Mouse (Mus musculus) ES-Bruce4 (cell line): ENCODE measurements at regions not wholly inside any gene's neighbourhood (a gene's known extent, or its start where the extent isn't known, plus 50 kb on each side); places are given as distances from the start of the nearest gene placed in this dataset.

Experiments
- EP300 ChIP-seq: IDR thresholded peaks from 2 replicates; pipeline ENCODE4 v1.6.1; 2011; ENCODE audit warnings: low read depth, low read length; ENCODE audit not compliant: insufficient read depth
- POLR2A ChIP-seq: IDR thresholded peaks from one replicate; pipeline ENCODE4 v1.8.1; 2011; ENCODE audit warnings: low read length; ENCODE audit not compliant: insufficient read depth

DNA sequence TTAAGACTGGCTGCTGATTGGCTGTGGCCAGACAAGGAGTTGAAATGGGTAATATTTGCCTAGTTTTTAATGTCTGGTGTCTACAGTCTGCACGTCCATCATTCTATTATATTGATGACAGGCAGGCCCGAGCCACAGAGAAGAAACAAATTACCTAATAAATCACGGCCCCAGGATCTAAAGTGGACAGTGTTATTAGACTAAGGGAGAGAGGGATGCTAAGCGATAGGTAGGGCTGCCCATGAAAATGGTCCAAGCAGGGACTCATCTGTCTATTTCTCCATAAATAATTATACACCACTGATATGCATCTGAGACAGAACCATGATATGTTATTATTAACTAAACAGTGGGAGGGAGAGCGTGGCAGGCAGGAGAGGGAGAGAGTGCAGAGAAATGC lies 114.1 kb upstream of the Tle3 start:
- TF ChIP-seq EP300 (no peak), POLR2A (no peak)
